Mouse (Mus musculus): Measurements from ENCODE around the gene Syngr3. TPM values are rescaled to one million over a fixed set of nuclear protein-coding genes. Genes with fewer than 3 reads are reported as not detected.
A peak's percentile ranks its signal among the peaks of the same experiment; 100 is the strongest.

The Syngr3 gene
- polyA plus RNA-seq, 2 experiments = 0.06 to 0.08 TPM

- H3K9me3 ChIP-seq (ENCODE audit: control insufficient read depth, low read length) = no peaks in the 10 kb centered on the region
- no peak for ATAC-seq (ENCODE audit: insufficient read depth)
- H3K4me2 ChIP-seq (ENCODE audit: low read depth) = no peak overlapping the region
- no peak overlapping the region for H3K27ac ChIP-seq
- no peaks in the 10 kb centered on the region for H3K36me3 ChIP-seq (replicated peaks; ENCODE audit: control insufficient read depth, insufficient read depth, low read depth)
- H3K4me3 ChIP-seq (ENCODE audit: insufficient read depth in 1 of 2, low read depth in 2 of 2, low read length in 2 of 2) = no peak overlapping the region
- no peak for TF ChIP-seq EP300 (IDR thresholded peaks at IDR 0.05; ENCODE audit: low read depth)
- TF ChIP-seq CTCF (IDR thresholded peaks at IDR 0.05; ENCODE audit: low read depth) = no peak
- WGBS (ENCODE audit: insufficient replicate concordance) = 48% methylated on average over 3 of the region's 3 CpGs
- H3K27me3 ChIP-seq (ENCODE audit: control insufficient read depth, insufficient read depth, low read length) = peaks cover 25% of the 10 kb centered on the region
- H3K4me1 ChIP-seq (replicated peaks; ENCODE audit: control insufficient read depth in 2 of 2, insufficient read depth in 2 of 2, low read length in 1 of 2) = peaks cover 0 to 16% of the 10 kb centered on the region in 2 experiments; a peak in 3 of 4 replicates
- DNase-seq (ENCODE audit: low read depth in 3 of 3, low spot score in 3 of 3) = no peak
- H3K9ac ChIP-seq (replicated peaks) = no peak overlapping the region
These were observed 43.8 kb downstream of the Syngr3 start for GRCm38 (mm10) chr17:24645916-24646315.

DNA sequence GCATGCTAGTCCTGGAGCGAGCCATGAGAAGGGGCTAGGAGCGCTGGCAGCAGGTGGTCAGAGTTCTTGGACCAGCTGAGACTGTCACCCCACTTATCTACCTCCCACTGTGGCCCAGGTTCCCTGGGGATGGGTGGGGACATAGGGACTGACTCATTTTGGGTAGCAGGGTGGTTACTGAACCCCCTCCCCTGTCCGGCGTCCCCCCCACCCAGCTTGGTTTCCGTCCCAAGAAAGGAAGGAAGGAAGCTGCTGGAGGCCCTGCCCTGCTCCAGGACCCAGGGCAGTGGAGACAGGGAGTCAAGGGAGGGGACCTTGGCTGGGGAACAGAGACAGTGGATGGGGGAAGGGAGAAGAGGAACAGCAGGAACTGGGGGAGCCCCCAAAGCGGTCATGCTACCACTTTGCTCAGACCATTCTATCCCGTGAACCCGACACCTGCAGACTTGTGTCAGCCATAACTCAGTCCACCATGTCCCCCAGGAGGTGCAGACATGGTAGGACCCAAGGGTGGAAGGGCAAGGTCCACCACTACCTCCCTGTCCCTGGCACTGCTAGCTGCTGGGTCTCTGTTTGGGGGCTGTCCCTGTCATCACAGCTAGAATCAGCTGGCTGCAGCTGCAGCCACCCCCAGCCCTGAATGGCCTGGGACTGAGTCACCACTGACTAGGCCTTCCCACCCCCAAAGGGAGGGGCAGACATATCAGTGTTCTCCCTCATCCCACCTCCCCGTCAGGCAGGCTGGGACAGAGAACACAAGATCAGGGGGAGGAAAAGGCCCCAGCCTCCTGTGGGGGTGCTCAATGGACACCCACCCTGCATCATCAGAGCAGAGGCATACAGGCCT lies 44.7 kb downstream of the Syngr3 start:
- no peak for TF ChIP-seq CTCF (IDR thresholded peaks at IDR 0.05; ENCODE audit: low read depth)
- no peak for TF ChIP-seq EP300 (IDR thresholded peaks at IDR 0.05; ENCODE audit: low read depth)
- 39% methylated on average over 9 of the region's 9 CpGs for WGBS (ENCODE audit: insufficient replicate concordance)
- DNase-seq (ENCODE audit: low read depth in 3 of 3, low spot score in 3 of 3) (no peak), ATAC-seq (ENCODE audit: insufficient read depth) (peak; percentile 42; the same call in 1 of the 2 replicates)
- Histone ChIP-seq H3K36me3 (replicated peaks; ENCODE audit: control insufficient read depth, insufficient read depth, low read depth) (no peaks in the 10 kb centered on the region), H3K27me3 (ENCODE audit: control insufficient read depth, insufficient read depth, low read length) (peaks cover 16% of the 10 kb centered on the region), H3K9ac (replicated peaks) (no peak overlapping the region), H3K4me2 (ENCODE audit: low read depth) (no peak overlapping the region), H3K27ac (no peak overlapping the region), H3K4me3 (ENCODE audit: insufficient read depth in 1 of 2, low read depth in 2 of 2, low read length in 2 of 2) (no peak overlapping the region), H3K4me1 (replicated peaks; ENCODE audit: control insufficient read depth in 2 of 2, insufficient read depth in 2 of 2, low read length in 1 of 2) (peaks cover 0 to 12% of the 10 kb centered on the region in 2 experiments; a peak in 3 of 4 replicates), H3K9me3 (ENCODE audit: control insufficient read depth, low read length) (no peaks in the 10 kb centered on the region)

DNA sequence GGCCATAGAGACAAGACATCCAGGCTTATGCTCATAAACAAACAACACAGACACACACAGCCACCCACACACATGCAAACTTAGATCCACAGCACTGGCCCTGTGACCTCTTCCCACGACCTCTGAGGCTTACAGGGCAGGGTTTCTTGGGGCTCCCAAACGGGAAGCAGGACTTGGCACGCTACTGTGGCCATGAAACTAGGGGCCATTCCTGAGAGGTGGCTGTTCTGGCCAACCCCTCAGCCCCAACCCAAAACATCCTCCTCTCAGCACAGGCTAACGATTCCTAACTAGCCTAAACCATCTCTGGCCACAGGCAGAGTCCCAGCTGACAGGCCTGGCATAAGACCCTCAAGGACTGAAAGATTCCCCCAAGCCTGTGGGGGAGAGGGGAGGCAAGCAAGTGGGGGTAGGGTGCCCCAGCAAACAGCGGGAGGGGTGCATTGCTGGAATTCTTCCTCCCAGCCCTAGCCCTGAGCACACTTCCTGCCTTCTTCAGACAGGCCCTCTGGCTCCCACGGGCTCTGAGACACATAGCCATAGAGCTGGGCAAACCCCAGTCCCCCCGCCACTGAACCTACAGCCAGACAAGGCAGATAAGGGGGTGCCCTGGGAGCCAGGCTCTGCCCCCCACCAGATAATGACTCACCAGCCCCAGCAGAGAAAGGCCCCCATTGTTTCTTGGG lies 45.6 kb downstream of the Syngr3 start:
- Histone ChIP-seq H3K27ac (no peak overlapping the region), H3K9ac (replicated peaks) (no peak overlapping the region), H3K9me3 (ENCODE audit: control insufficient read depth, low read length) (no peaks in the 10 kb centered on the region), H3K4me2 (ENCODE audit: low read depth) (no peak overlapping the region), H3K27me3 (ENCODE audit: control insufficient read depth, insufficient read depth, low read length) (peaks cover 7% of the 10 kb centered on the region), H3K4me1 (replicated peaks; ENCODE audit: control insufficient read depth in 2 of 2, insufficient read depth in 2 of 2, low read length in 1 of 2) (peaks cover 0 to 12% of the 10 kb centered on the region in 2 experiments; a peak in 3 of 4 replicates), H3K36me3 (replicated peaks; ENCODE audit: control insufficient read depth, insufficient read depth, low read depth) (no peaks in the 10 kb centered on the region), H3K4me3 (ENCODE audit: insufficient read depth in 1 of 2, low read depth in 2 of 2, low read length in 2 of 2) (no peak overlapping the region)
- 36% methylated on average over 7 of the region's 7 CpGs for WGBS (ENCODE audit: insufficient replicate concordance)
- no peak for DNase-seq (ENCODE audit: low read depth in 3 of 3, low spot score in 3 of 3)
- ATAC-seq (ENCODE audit: insufficient read depth) = no peak
- no peak for TF ChIP-seq CTCF (IDR thresholded peaks at IDR 0.05; ENCODE audit: low read depth)
- no peak for TF ChIP-seq EP300 (IDR thresholded peaks at IDR 0.05; ENCODE audit: low read depth)

GRCm38 (mm10) chr17:24642791-24643343 lies 46.9 kb downstream of the Syngr3 start:
- Histone ChIP-seq H3K9ac (replicated peaks) (no peak overlapping the region), H3K4me2 (ENCODE audit: low read depth) (no peak overlapping the region), H3K9me3 (ENCODE audit: control insufficient read depth, low read length) (no peaks in the 10 kb centered on the region), H3K36me3 (replicated peaks; ENCODE audit: control insufficient read depth, insufficient read depth, low read depth) (no peaks in the 10 kb centered on the region), H3K27me3 (ENCODE audit: control insufficient read depth, insufficient read depth, low read length) (no peaks in the 10 kb centered on the region), H3K4me1 (replicated peaks; ENCODE audit: control insufficient read depth in 2 of 2, insufficient read depth in 2 of 2, low read length in 1 of 2) (peaks cover 0 to 12% of the 10 kb centered on the region in 2 experiments; a peak in 3 of 4 replicates), H3K27ac (no peak overlapping the region), H3K4me3 (ENCODE audit: insufficient read depth in 1 of 2, low read depth in 2 of 2, low read length in 2 of 2) (no peak overlapping the region)
- ATAC-seq (ENCODE audit: insufficient read depth) = no peak
- TF ChIP-seq EP300 (IDR thresholded peaks at IDR 0.05; ENCODE audit: low read depth) = no peak
- TF ChIP-seq CTCF (IDR thresholded peaks at IDR 0.05; ENCODE audit: low read depth) = no peak
- WGBS (ENCODE audit: insufficient replicate concordance) = 64% methylated on average over 6 of the region's 6 CpGs
- no peak for DNase-seq (ENCODE audit: low read depth in 3 of 3, low spot score in 3 of 3)

DNA sequence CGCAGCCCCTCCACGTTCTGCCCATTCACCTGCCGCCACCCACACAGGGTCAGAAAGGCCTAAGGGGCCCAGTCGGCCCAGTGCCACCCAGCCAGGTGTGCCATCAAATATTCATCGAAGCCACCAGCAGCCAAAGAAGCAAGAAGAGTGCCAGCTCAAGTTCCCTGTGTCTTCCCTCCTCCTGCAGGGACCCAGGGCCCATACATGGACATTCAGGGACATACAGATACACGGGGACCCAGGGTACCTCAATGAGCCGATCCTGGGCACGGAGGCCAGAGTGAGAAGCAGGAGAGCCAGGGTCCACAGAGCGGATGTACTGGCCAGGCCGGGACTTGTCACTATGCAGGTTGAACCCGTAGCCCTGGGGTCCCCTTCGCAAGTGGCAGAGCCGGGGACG lies 47.8 kb downstream of the Syngr3 start:
- no peaks in the 10 kb centered on the region for H3K27me3 ChIP-seq (ENCODE audit: control insufficient read depth, insufficient read depth, low read length)
- TF ChIP-seq CTCF (IDR thresholded peaks at IDR 0.05; ENCODE audit: low read depth) (no peak), EP300 (IDR thresholded peaks at IDR 0.05; ENCODE audit: low read depth) (no peak)
- ATAC-seq (ENCODE audit: insufficient read depth) = no peak

More for the DNA sequence above, 47.8 kb downstream of the Syngr3 start:
- H3K36me3 ChIP-seq (replicated peaks; ENCODE audit: control insufficient read depth, insufficient read depth, low read depth) = no peaks in the 10 kb centered on the region
- no peak overlapping the region for H3K27ac ChIP-seq
- no peaks in the 10 kb centered on the region for H3K9me3 ChIP-seq (ENCODE audit: control insufficient read depth, low read length)
- H3K4me3 ChIP-seq (ENCODE audit: insufficient read depth in 1 of 2, low read depth in 2 of 2, low read length in 2 of 2) = no peak overlapping the region
- H3K4me2 ChIP-seq (ENCODE audit: low read depth) = no peak overlapping the region
- H3K4me1 ChIP-seq (replicated peaks; ENCODE audit: control insufficient read depth in 2 of 2, insufficient read depth in 2 of 2, low read length in 1 of 2) = peaks cover 0 to 15% of the 10 kb centered on the region in 2 experiments; a peak in 3 of 4 replicates
- no peak overlapping the region for H3K9ac ChIP-seq (replicated peaks)
- DNase-seq (ENCODE audit: low read depth in 3 of 3, low spot score in 3 of 3) = no peak
- 80% methylated on average over 14 of the region's 14 CpGs for WGBS (ENCODE audit: insufficient replicate concordance)
